Mouse (Mus musculus) kidney, adult 9 months (tissue): ENCODE measurements at regions not wholly inside any gene's neighbourhood (a gene's known extent, or its start where the extent isn't known, plus 50 kb on each side); places are given as distances from the start of the nearest gene placed in this dataset.

Experiments used
- DNase-seq: peaks from one replicate; pipeline ENCODE4 v3.0.0; 2022

GRCm38 (mm10) chr6:101048836-101049361 is 215.5 kb downstream of the Ppp4r2 start:
- no peak for DNase-seq

- no peak for DNase-seq
Observed at GRCm38 (mm10) chr6:101054880-101055279, 221.5 kb downstream of the Ppp4r2 start.

- no peak for DNase-seq
Observed at GRCm38 (mm10) chr6:101056318-101056717, 222.9 kb downstream of the Ppp4r2 start.

GRCm38 (mm10) chr6:101059058-101059457 is 225.6 kb downstream of the Ppp4r2 start:
- DNase-seq, result no peak

GRCm38 (mm10) chr6:101062186-101062585 is 228.8 kb downstream of the Ppp4r2 start:
- DNase-seq, result no peak

GRCm38 (mm10) chr6:101075753-101076516 is 242.5 kb downstream of the Ppp4r2 start:
- no peak for DNase-seq

GRCm38 (mm10) chr6:101078294-101078693 is 244.9 kb downstream of the Ppp4r2 start:
- DNase-seq, result no peak

GRCm38 (mm10) chr6:101083676-101084075 is 250.3 kb downstream of the Ppp4r2 start:
- DNase-seq, result no peak

GRCm38 (mm10) chr6:101092179-101092578 is 258.8 kb downstream of the Ppp4r2 start:
- DNase-seq, result no peak
